Mouse (Mus musculus) c-Kit-positive CD71-positive TER-119-positive erythroid progenitor cells, embryonic 14.5 days (primary cell): ENCODE measurements around the gene Wdr73.

Source experiments
- DNase-seq: peaks from one replicate; pipeline ENCODE4 v3.0.0-alpha.2; 2013; ENCODE audit warnings: low spot score

Gene Wdr73

DNA sequence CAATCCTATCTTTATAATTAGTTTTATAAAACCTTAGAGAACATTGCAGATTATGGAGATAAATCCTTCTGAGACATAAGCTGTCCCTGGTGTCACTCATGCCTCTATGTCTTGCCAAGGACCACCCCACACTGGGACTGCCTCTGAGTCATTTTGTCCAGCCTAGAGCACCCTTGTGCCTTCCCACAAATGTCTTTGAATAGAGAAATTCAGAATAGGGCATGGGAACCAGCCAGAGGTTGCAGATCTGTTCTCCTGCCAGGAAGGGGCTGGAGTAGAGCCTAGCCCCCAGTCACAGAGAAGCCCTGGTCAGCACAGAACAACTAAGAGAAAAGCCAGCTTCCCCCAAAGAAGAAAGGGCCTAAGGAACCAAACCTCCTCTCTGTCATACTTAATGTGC, 45.8 kb downstream of the Wdr73 start:
- DNase-seq: no peak

DNA sequence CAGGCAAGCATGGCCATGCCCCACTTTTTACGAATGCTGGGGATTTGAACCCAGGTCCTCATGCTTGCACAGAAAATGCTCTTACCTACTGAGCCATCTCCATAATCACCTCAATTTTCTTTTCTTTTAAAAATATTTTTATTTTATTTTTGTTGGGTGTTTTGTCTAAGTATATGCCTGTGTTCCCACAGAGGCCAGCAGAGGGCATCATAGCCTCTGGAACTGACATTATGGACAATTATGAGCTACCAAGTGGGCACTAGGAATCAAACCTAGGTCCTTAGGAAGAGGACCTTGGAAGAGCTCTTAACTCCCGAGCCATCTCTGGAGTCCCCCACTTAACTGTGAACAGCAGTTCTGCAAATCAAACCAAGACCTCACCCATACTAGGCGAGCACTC, 47.9 kb downstream of the Wdr73 start:
- DNase-seq: no peak

DNA sequence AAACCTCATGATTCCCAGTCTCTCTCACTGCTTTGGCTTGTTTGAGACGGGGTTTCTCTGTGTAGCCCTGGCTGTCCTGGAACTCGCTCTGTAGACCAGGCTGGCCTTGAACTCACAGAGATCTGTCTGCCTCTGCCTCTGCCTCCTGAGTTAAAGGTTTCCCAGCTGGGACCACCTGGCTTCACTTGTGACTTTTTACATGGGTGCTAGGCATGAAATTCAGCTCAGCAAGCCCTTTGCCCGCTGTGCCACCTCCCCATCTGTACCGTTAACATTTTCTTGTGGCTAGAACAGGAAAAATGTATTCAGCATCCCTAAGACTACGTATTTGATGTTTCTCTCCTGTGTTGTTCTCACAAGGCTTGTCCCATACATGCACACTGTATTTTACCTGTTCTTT, 50.5 kb downstream of the Wdr73 start:
- no peak for DNase-seq

DNA sequence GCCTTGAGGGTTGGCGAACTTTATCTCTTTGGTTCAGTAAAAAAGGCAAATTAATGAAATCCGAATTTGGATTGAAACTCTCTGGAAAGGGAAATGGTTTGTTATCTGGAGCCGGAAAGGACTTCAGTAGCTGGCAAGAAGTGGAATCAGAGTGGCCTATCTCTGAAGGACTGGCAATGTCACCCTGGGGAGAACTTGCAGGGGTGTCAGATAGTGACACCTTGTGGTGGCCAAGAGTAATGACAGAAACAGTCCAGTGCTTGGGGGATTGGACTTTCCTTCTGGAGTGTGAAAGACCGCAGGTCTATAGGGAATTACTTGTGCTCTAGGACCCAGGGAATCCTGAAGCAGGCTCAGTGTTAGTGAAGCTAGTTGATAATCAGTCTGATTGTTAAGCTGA, 51.4 kb downstream of the Wdr73 start:
- peak; percentile 49 for DNase-seq

DNA sequence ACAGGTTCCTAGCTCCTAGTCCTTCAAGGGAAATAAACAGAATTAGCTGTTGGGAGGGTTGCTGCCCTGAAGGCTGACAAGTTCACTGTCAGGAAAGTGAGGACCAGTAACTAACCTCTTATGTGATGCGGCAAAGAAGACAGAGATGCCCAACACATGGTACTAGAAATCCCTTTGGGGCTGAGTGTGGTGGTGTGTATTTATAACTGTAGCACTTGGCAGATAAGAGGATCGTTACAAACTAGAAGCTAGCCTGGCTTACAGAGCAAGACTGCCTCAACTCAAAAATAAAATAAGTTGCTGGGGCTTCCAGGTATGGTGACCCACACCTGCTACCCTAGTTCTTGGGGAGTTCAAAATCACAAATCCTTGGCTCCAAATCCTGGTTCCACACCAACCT, 51.8 kb downstream of the Wdr73 start:
- DNase-seq: no peak

DNA sequence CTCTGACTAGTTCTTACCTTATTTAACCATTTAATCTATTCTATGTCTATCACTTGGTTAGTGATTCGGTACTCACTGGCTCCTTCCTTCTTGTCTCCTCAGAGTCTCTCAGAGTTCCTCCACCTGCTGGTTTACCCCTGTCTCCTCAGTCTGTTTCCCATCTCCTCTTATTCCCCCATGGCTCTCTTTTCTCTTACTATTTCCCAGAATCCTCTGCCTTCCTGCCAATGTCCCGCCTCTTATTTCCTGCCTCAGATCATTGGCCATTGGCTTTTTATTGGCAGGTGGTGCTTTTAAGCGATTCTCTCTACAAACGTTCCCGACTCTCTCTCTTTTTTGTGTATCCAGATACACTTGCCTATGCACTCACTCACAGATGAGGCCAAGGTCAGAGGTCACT, 54.4 kb downstream of the Wdr73 start:
- no peak for DNase-seq

DNA sequence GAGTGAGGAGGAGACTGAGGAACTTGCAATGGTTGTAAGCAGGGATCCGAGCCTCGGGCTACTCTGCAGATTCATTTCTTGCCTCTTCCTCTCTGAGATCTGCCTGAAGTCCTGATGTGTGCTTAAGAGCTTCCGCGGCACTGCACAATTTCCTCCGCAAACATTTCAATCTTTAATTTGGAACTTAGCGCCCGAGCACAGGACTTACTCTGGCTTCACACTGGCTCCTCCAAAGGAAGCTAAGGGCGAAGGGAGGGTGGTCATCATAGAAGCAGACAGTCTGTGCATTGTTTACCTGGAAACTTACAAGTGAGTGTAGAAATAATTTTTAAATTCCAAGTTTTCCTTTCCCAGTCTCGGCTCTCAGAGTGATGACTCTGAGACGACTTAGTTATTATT, 54.8 kb downstream of the Wdr73 start:
- no peak for DNase-seq

DNA sequence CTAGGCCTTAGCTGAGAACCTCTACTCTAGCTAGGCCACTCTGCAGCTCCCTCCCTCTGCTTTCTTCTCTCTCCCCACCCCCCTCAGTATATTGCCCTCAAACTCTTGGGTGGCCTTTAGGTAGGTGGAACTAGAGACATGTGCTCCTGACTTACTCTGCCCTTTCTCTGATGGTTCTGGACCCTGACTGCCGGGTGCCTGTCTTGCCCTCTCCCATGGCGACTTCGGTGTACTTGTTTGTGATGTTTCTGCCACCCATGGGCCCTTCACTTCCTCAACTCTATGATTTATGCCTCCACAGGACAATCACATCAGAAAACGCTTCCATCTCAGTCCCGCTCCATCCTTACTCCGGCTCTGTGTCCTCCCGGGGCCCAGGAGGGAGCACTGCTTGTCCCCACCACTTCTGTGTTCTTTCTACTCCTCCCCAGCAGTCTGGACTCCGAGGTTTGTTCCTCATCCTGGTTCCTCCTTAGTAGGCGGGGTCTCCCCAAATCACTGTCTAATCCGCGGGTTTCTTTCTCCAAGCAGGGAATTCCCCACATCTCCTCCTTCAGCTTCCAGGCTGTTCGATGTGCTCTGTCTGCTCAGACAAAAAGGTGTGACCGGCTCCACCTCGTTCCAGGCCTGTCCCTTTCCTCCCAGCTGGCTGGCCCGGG, 55.3 kb downstream of the Wdr73 start:
- DNase-seq: no peak

DNA sequence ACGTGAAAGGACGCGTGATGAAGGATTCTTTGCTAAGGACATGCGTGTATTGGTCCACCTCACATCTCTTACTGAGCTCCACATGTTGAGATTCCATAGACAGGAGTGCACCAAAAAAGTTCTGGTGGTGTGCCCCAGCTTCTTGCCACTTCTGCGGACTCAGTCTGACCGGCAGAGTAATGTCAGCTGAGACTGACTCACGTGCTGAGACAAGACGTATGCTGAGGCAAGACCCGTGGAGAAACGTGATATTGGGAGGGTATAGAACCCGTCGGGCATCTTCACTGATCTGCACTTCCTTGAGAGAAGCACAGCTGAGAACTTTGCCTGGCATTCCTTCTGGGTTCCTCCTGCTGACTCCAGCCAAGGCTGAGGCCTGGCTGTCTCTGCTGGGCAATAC, 56.4 kb downstream of the Wdr73 start:
- DNase-seq: no peak

DNA sequence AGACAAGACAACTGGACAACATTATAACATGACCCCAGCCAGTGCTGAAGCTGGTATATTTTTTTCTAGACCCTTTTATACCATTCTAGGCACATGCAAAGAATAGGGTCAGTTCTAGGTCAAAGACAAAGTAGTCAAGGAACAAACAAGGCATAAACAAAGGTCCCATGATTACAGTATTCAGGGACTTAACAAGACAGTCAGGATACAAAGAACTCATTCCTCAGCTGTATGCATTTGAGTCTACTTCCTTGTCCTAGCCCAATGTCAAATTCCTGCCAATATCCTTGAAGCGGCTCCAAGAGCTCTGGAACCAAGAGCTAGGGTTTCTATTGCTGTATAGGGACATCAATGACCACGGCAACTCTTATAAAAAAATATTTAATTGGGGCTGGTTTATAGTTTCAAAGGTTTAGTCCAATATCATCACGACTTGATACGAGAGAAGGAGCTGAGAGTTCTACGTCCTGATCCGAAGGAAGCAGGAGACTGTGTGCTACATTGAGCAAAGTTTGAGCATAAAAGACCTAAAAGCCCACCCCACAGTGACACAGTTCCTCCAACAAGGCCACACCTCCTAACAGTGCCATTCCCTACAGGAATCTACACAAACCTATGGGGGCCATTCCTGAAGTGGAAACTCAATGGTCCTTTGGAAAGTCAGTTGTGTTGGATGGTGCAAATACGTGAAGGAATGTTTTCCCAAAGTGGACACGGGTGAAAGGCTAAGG, 57.0 kb downstream of the Wdr73 start:
- DNase-seq: no peak

DNA sequence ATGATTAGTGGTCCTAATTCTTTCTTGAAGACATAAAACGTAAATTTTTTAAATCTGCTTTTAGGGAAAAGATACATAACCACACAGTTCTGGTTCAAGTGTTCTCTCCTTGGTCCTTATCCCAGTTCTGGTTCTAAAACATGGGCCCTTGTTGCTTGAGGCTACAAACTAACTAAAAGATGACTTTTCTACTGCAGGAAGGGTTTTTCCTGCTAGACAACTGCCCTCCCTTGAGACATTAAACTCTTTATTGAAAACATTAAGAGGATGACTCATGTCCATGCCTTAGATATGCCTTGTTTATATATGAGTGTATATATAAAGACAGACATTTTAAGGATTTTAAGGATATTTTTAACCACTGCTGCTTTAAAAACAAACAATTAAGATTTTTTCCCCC, 57.9 kb downstream of the Wdr73 start:
- no peak for DNase-seq

DNA sequence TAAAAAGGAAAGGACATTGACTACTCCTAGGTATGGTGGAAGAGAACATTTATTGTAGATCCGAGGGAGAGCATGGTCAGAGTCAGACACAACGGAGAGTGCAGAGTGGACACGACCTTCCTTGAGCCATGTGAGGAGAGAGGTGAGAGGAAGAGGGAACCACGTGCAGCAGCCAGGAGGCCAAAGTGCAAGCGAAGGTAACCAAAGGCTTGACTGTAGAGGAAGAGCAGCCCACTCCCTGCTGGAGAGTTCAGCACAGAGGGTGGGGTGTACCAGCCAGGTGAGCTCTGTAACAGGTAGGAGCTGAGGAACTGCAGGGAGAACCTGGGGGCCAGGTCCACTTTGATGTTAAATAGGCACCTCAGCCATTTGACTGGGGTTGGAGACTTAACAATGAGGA, 58.9 kb downstream of the Wdr73 start:
- no peak for DNase-seq

DNA sequence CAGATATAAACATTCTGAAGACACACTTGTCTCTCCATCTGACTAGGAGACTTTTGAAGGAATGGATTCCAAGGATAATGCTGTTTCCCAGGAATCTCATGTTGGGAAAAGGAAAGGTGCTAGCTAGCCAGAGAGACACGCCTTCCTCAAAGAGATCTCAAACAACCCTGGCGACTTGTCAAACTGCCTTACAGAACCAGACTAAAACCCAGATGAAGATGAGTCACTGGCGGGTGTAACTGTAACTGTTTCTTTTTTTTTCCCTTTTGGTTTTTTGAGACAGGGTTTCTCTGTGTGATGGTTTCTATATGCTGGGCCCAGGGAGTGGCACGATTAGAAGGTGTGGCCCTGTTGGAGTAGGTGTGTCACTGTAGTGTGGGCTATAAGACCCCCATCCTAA, 60.1 kb downstream of the Wdr73 start:
- no peak for DNase-seq
